Mouse (Mus musculus) stomach, postnatal 0 days (tissue): Measurements from ENCODE around the gene Gm5129. TPM values are rescaled to one million over a fixed set of nuclear protein-coding genes. Genes with fewer than 3 reads are reported as not detected.
A peak's percentile ranks its signal among the peaks of the same experiment; 100 is the strongest.

Experiments used
- ATAC-seq: fragments of 200-750 bp; cut with Nextera tagmentation; 2 replicates; pipeline ENCODE4 v1.8.0; 2017; ENCODE audit not compliant: low FRiP score, low TSS enrichment
- DNase-seq: peaks from one replicate; pipeline ENCODE4 v3.0.0-alpha.2; 2016; ENCODE audit warnings: low spot score
- H3K27ac ChIP-seq: fragments of 300-500 bp; sonication (generic); replicated peaks from 2 replicates; pipeline ENCODE4 v1.5.1; 2014; ENCODE audit warnings: mild to moderate bottlenecking, control low read depth
- H3K27me3 ChIP-seq: fragments of 300-500 bp; sonication (generic); 2 replicates; pipeline ENCODE4 v1.6.1; 2014; ENCODE audit warnings: low read length; ENCODE audit not compliant: control insufficient read depth, insufficient read depth
- H3K36me3 ChIP-seq: fragments of 300-500 bp; sonication (generic); 2 replicates; pipeline ENCODE4 v1.6.1; 2014; ENCODE audit warnings: low read length, mixed read lengths; ENCODE audit not compliant: control insufficient read depth, insufficient read depth
- H3K4me1 ChIP-seq: fragments of 300-500 bp; sonication (generic); replicated peaks from 2 replicates; pipeline ENCODE4 v1.6.1; 2014; ENCODE audit warnings: antibody characterized with exemption; ENCODE audit not compliant: control insufficient read depth, insufficient read depth
- H3K4me2 ChIP-seq: fragments of 300-500 bp; sonication (generic); replicated peaks from 2 replicates; pipeline ENCODE4 v1.6.1; 2014; ENCODE audit warnings: low read depth, mild to moderate bottlenecking, control low read depth, moderate library complexity
- H3K4me3 ChIP-seq: fragments of 300-500 bp; sonication (generic); 2 replicates; pipeline ENCODE4 v1.5.1; 2014; ENCODE audit warnings: low read depth, low read length, control low read depth
- H3K9ac ChIP-seq: fragments of 300-500 bp; sonication (generic); 2 replicates; pipeline ENCODE4 v1.6.1; 2014; ENCODE audit warnings: mild to moderate bottlenecking, low read length, control low read depth, mixed read lengths
- H3K9me3 ChIP-seq: fragments of 300-500 bp; sonication (generic); 2 replicates; pipeline ENCODE4 v1.6.1; 2016; ENCODE audit warnings: low read length; ENCODE audit not compliant: control insufficient read depth
- CTCF ChIP-seq: IDR thresholded peaks from 2 replicates; pipeline ENCODE4 v1.5.1; 2016; ENCODE audit warnings: antibody characterized with exemption, low read depth, mild to moderate bottlenecking, moderate library complexity
- EP300 ChIP-seq: optimal IDR thresholded peaks from 2 replicates; pipeline ENCODE3; 2016; ENCODE audit warnings: antibody characterized with exemption
- WGBS: fragments of 180-500 bp; shearing (Covaris S2); extraction: QIAGEN DNeasy Blood & Tissue Kit; methylation state at CpG from one replicate; pipeline ENCODE4 v1.1.7; 2014; 5-methylcytosine and 5-hydroxymethylcytosine counted together
- polyA plus RNA-seq: library from polyadenylated mRNA; unstranded; fragments of >200 nt; fragmentation: Nextera tagmentation; extraction: Ambion mirVana; gene quantifications from 2 replicates; pipeline ENCODE4 v1.2.1, GENCODE M21; 2015

The Gm5129 gene
- polyA plus RNA-seq, 1 experiment from 2014 or later, result not detected

- Histone ChIP-seq H3K4me2 (no peak overlapping the region), H3K9me3 (no peaks in the 10 kb centered on the region), H3K27ac (no peak overlapping the region; the same call in 1 of the 2 replicates), H3K4me3 (no peak overlapping the region), H3K27me3 (no peaks in the 10 kb centered on the region), H3K36me3 (no peaks in the 10 kb centered on the region), H3K9ac (no peak overlapping the region), H3K4me1 (no peaks in the 10 kb centered on the region)
- peak; percentile 63 for TF ChIP-seq CTCF
- no peak for TF ChIP-seq EP300
- DNase-seq (peak; percentile 31), ATAC-seq (peak; percentile 30; the same call in 1 of the 2 replicates)
- 35% methylated on average over 7 of the region's 7 CpGs for WGBS
These were observed 47.4 kb downstream of the Gm5129 start for GRCm38 (mm10) chr5:29688352-29688751.

- H3K4me3 ChIP-seq, result no peak overlapping the region
- H3K27me3 ChIP-seq, result no peaks in the 10 kb centered on the region
- H3K27ac ChIP-seq, result peak overlapping the region; percentile 36; the same call in 1 of the 2 replicates
- WGBS, result 42% methylated on average over 3 of the region's 3 CpGs
- TF ChIP-seq EP300 (no peak), CTCF (peak; percentile 81)
- H3K36me3 ChIP-seq, result no peaks in the 10 kb centered on the region
- no peak overlapping the region for H3K9ac ChIP-seq
- no peaks in the 10 kb centered on the region for H3K9me3 ChIP-seq
- DNase-seq, result peak; percentile 38
- peak; percentile 74 for ATAC-seq
- H3K4me2 ChIP-seq, result no peak overlapping the region
- no peaks in the 10 kb centered on the region for H3K4me1 ChIP-seq
These were observed 48.1 kb downstream of the Gm5129 start for GRCm38 (mm10) chr5:29687671-29688070.

Other genes starting within 250 kb of the Gm5129 start
- gene Ube3c, start 166.7 kb downstream of the Gm5129 start, polyA plus RNA-seq, result 13.1 and 13.2 TPM in 2 replicates
- 144 and 148 TPM in 2 replicates for gene Dnajb6, start 248 bp downstream of the Gm5129 start, polyA plus RNA-seq